Mouse (Mus musculus) forebrain, embryonic 16.5 days (tissue): ENCODE results near the gene Slc7a6. TPM values are rescaled to one million over a fixed set of nuclear protein-coding genes. Genes with fewer than 3 reads are reported as not detected.

ENCODE experiments used
- ATAC-seq: fragments of 200-750 bp; cut with Nextera tagmentation; 2 replicates; pipeline ENCODE4 v1.8.0; 2017; ENCODE audit warnings: mild to moderate bottlenecking, moderate library complexity
- H3K27ac ChIP-seq: fragments of 300-500 bp; sonication (generic); 2 replicates; pipeline ENCODE4 v1.5.1; 2014; ENCODE audit warnings: low read length, control low read depth
- H3K27me3 ChIP-seq: fragments of 300-500 bp; sonication (generic); replicated peaks from 2 replicates; pipeline ENCODE4 v1.6.1; 2014; ENCODE audit warnings: low read length; ENCODE audit not compliant: control insufficient read depth, insufficient read depth
- H3K36me3 ChIP-seq: fragments of 300-500 bp; sonication (generic); 2 replicates; pipeline ENCODE4 v1.6.1; 2014; ENCODE audit not compliant: control insufficient read depth, insufficient read depth
- H3K4me1 ChIP-seq: fragments of 300-500 bp; sonication (generic); replicated peaks from 2 replicates; pipeline ENCODE4 v1.6.1; 2014; ENCODE audit warnings: low read length; ENCODE audit not compliant: control insufficient read depth, insufficient read depth
- H3K4me2 ChIP-seq: fragments of 300-500 bp; sonication (generic); 2 replicates; pipeline ENCODE4 v1.6.1; 2014; ENCODE audit warnings: mild to moderate bottlenecking, low read length, control low read depth
- H3K4me3 ChIP-seq: fragments of 300-500 bp; sonication (generic); replicated peaks from 2 replicates; pipeline ENCODE4 v1.5.1; 2014; ENCODE audit warnings: mild to moderate bottlenecking, low read length, control low read depth
- H3K9ac ChIP-seq: fragments of 300-500 bp; sonication (generic); replicated peaks from 2 replicates; pipeline ENCODE4 v1.6.1; 2014; ENCODE audit warnings: low read depth, low read length, control low read depth
- H3K9me3 ChIP-seq: fragments of 300-500 bp; sonication (generic); 2 replicates; pipeline ENCODE4 v1.6.1; 2016; ENCODE audit warnings: low read length; ENCODE audit not compliant: control insufficient read depth
- WGBS: fragments of 180-500 bp; shearing (Covaris S2); extraction: QIAGEN DNeasy Blood & Tissue Kit; methylation state at CpG from one replicate; pipeline ENCODE4 v1.1.7; 2014; 5-methylcytosine and 5-hydroxymethylcytosine counted together
- polyA plus RNA-seq: library from polyadenylated mRNA; unstranded; fragments of >200 nt; fragmentation: Nextera tagmentation; extraction: Ambion mirVana; gene quantifications from 2 replicates; pipeline ENCODE4 v1.2.1, GENCODE M21; 2015

Gene Slc7a6
- polyA plus RNA-seq, 1 experiment from 2014 or later, result 58.4 TPM

GRCm38 (mm10) chr8:106137906-106138477, 30.7 kb upstream of the Slc7a6 start:
- H3K36me3 ChIP-seq, result no peaks in the 10 kb centered on the region
- H3K4me2 ChIP-seq, result peak overlapping the region; percentile 70
- peaks cover 53% of the 10 kb centered on the region for H3K27me3 ChIP-seq
- H3K9me3 ChIP-seq, result no peaks in the 10 kb centered on the region
- peaks cover 17% of the 10 kb centered on the region for H3K4me1 ChIP-seq
- WGBS, result under 1% methylated on average over 24 of the region's 24 CpGs
- H3K27ac ChIP-seq, result no peak overlapping the region
- no peak for ATAC-seq
- H3K4me3 ChIP-seq, result peak overlapping the region; percentile 45
- peak overlapping the region; percentile 40 for H3K9ac ChIP-seq

- no peak for ATAC-seq
- Histone ChIP-seq H3K4me2 (peak overlapping the region; percentile 70), H3K36me3 (no peaks in the 10 kb centered on the region), H3K9me3 (no peaks in the 10 kb centered on the region), H3K4me3 (peak overlapping the region; percentile 45), H3K27ac (no peak overlapping the region), H3K27me3 (peaks cover 53% of the 10 kb centered on the region), H3K9ac (peak overlapping the region; percentile 40; the same call in 1 of the 2 replicates), H3K4me1 (peaks cover 17% of the 10 kb centered on the region)
- 15% methylated on average over 7 of the region's 7 CpGs for WGBS
Observed at GRCm38 (mm10) chr8:106138616-106139015, 30.0 kb upstream of the Slc7a6 start.

GRCm38 (mm10) chr8:106140191-106140590, 28.5 kb upstream of the Slc7a6 start:
- WGBS, result 62% methylated on average over 5 of the region's 5 CpGs
- H3K27ac ChIP-seq, result no peak overlapping the region
- H3K4me2 ChIP-seq, result no peak overlapping the region
- H3K9ac ChIP-seq, result no peak overlapping the region
- H3K4me1 ChIP-seq, result peaks cover 17% of the 10 kb centered on the region
- H3K4me3 ChIP-seq, result no peak overlapping the region
- H3K9me3 ChIP-seq, result no peaks in the 10 kb centered on the region
- ATAC-seq, result no peak
- no peaks in the 10 kb centered on the region for H3K36me3 ChIP-seq
- peaks cover 38% of the 10 kb centered on the region for H3K27me3 ChIP-seq

GRCm38 (mm10) chr8:106140769-106141168, 27.9 kb upstream of the Slc7a6 start:
- Histone ChIP-seq H3K4me2 (no peak overlapping the region), H3K36me3 (no peaks in the 10 kb centered on the region), H3K27ac (no peak overlapping the region), H3K4me3 (no peak overlapping the region), H3K27me3 (peaks cover 32% of the 10 kb centered on the region), H3K9ac (no peak overlapping the region), H3K4me1 (peaks cover 17% of the 10 kb centered on the region), H3K9me3 (no peaks in the 10 kb centered on the region)
- ATAC-seq, result peak; percentile 80
- WGBS, result 13% methylated on average over 13 of the region's 13 CpGs

GRCm38 (mm10) chr8:106145331-106145730, 23.3 kb upstream of the Slc7a6 start:
- Histone ChIP-seq H3K36me3 (no peaks in the 10 kb centered on the region), H3K4me2 (no peak overlapping the region), H3K9me3 (no peaks in the 10 kb centered on the region), H3K4me3 (no peak overlapping the region), H3K9ac (no peak overlapping the region), H3K4me1 (no peaks in the 10 kb centered on the region; the same call in 1 of the 2 replicates), H3K27ac (no peak overlapping the region), H3K27me3 (no peaks in the 10 kb centered on the region)
- ATAC-seq, result no peak
- WGBS, result 93% methylated on average over 2 of the region's 2 CpGs

GRCm38 (mm10) chr8:106146014-106146413, 22.6 kb upstream of the Slc7a6 start:
- Histone ChIP-seq H3K27me3 (no peaks in the 10 kb centered on the region), H3K9me3 (no peaks in the 10 kb centered on the region), H3K36me3 (no peaks in the 10 kb centered on the region), H3K4me1 (peaks cover 5% of the 10 kb centered on the region), H3K27ac (no peak overlapping the region), H3K4me2 (no peak overlapping the region), H3K9ac (no peak overlapping the region), H3K4me3 (no peak overlapping the region)
- ATAC-seq, result no peak
- WGBS, result 93% methylated on average over 4 of the region's 4 CpGs

GRCm38 (mm10) chr8:106147868-106148565, 20.6 kb upstream of the Slc7a6 start:
- Histone ChIP-seq H3K4me3 (no peak overlapping the region), H3K4me1 (peaks cover 14% of the 10 kb centered on the region), H3K27me3 (no peaks in the 10 kb centered on the region), H3K9me3 (no peaks in the 10 kb centered on the region), H3K9ac (no peak overlapping the region), H3K4me2 (no peak overlapping the region), H3K36me3 (no peaks in the 10 kb centered on the region), H3K27ac (no peak overlapping the region)
- WGBS, result 88% methylated on average over 6 of the region's 6 CpGs
- ATAC-seq, result no peak

- H3K4me1 ChIP-seq, result peaks cover 14% of the 10 kb centered on the region
- H3K4me3 ChIP-seq, result no peak overlapping the region
- no peaks in the 10 kb centered on the region for H3K27me3 ChIP-seq
- no peak for ATAC-seq
- no peak overlapping the region for H3K9ac ChIP-seq
- no peaks in the 10 kb centered on the region for H3K36me3 ChIP-seq
- WGBS, result 92% methylated on average over 6 of the region's 6 CpGs
- no peak overlapping the region for H3K27ac ChIP-seq
- H3K9me3 ChIP-seq, result no peaks in the 10 kb centered on the region
- H3K4me2 ChIP-seq, result no peak overlapping the region
Observed at GRCm38 (mm10) chr8:106149025-106149424, 19.6 kb upstream of the Slc7a6 start.

- peak within 1 kb of the TSS; percentile 70 for H3K27ac ChIP-seq
- H3K27me3 ChIP-seq, result no peaks in the 10 kb centered on the region
- H3K4me3 ChIP-seq, result peak within 1 kb of the TSS; percentile 97
- peaks cover 2% of the 10 kb centered on the region; the same call in 1 of the 2 replicates for H3K36me3 ChIP-seq
- H3K9ac ChIP-seq, result peak within 1 kb of the TSS; percentile 86
- peaks cover 14% of the 10 kb centered on the region for H3K4me1 ChIP-seq
- WGBS, result 1% methylated on average over 38 of the region's 38 CpGs
- no peaks in the 10 kb centered on the region for H3K9me3 ChIP-seq
- H3K4me2 ChIP-seq, result peak within 1 kb of the TSS; percentile 86
- peak; percentile 100 for ATAC-seq
Observed at GRCm38 (mm10) chr8:106149801-106150652, 18.6 kb upstream of the Slc7a6 start, which contains the start of gene Pla2g15. Pla2g15 (plus strand) TSS chr8:106150399.
